Mouse (Mus musculus) brain, embryonic 14.5 days (tissue): ENCODE results near the gene C1qtnf5. TPM values are rescaled to one million over a fixed set of nuclear protein-coding genes. Genes with fewer than 3 reads are reported as not detected.

Source experiments
- DNase-seq: peaks from one replicate; pipeline ENCODE4 v3.0.0-alpha.2; 2011; ENCODE audit warnings: low read depth
- CTCF ChIP-seq: fragments of 200-500 bp; IDR thresholded peaks from 2 replicates; pipeline ENCODE4 v1.5.1; 2012; ENCODE audit warnings: inconsistent platforms, mild to moderate bottlenecking, moderate library complexity, borderline replicate concordance; ENCODE audit not compliant: insufficient read depth, insufficient read length; ENCODE audit errors: extremely low read depth
- POLR2A ChIP-seq: fragments of 200-500 bp; IDR thresholded peaks from 2 replicates; pipeline ENCODE4 v1.6.1; 2012; ENCODE audit warnings: mild to moderate bottlenecking, inconsistent platforms, borderline replicate concordance; ENCODE audit not compliant: poor library complexity, insufficient read depth, insufficient read length, severe bottlenecking; ENCODE audit errors: extremely low read depth
- polyA plus RNA-seq: library from polyadenylated mRNA; depleted of rRNA; stranded (reverse); fragments of >200 nt; gene quantifications from 2 replicates; pipeline ENCODE4 v1.2.3, GENCODE M21; 2012

C1qtnf5 gene
- polyA plus RNA-seq, 1 experiment = 6.8 TPM

DNA sequence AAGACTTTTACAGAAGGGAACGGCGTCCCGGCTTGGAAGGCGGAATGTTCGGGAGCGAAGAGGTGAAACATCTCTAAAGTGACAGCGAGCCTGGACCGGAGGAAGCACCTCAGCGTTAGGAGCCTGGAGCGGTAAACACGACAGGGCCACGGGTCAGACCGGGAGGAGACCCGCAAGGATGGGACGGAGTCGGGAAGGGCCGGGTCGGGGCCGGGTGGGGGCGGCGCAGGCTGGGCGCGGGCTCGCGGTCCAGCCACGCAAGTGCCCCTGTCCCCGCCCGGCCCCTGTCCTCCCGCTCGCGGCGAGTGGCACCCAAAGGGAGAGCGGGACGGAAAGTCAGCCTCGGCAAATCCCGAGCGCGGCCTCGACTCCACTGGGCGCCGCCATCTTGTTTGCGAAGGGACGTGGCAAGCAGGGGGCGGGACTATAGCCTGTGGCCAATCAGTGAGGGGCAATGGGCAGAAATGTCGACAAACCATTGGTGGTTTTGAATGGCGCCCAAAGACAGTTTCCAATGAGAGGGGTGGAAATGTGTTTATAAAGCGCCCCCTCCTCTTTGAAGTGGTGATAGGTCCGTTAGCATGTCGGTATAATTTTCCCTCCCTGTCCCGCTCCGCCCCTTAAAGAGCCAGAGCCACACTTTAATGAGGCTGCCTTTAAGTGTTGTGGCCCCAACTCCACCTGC is 6.2 kb downstream of the C1qtnf5 start, which contains the start of the genes Gm49380 and Rnf26:
Gene Gm49380 (minus strand): TSS at position 396 of the 685 bp plus-strand sequence.
Gene Rnf26 (minus strand): TSS at position 413 of the 685 bp plus-strand sequence.
- TF ChIP-seq CTCF (no peak), POLR2A (peak; percentile 18; the same call in 1 of the 2 replicates)
- DNase-seq = peak; percentile 100

DNA sequence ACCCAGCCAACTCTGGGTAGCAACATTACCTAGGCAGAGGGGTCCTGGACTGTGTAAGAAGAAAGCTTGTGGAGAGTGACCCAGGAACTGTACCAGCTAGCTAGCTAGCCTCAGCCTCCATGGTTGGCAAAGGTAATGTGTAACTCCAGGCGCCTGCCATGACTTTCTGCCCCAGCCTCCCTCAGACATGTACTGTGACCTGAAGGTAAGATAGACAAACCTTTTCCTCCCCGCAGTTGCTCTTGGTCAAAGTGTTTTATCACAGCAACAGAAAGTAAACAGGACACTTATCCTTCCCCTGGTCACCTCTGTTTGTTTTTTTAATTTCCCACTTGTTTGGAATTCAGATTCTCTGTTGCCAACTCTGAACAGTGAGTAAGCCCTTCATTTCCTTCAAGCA is 7.4 kb downstream of the C1qtnf5 start:
- TF ChIP-seq POLR2A (no peak), CTCF (no peak)
- no peak for DNase-seq

DNA sequence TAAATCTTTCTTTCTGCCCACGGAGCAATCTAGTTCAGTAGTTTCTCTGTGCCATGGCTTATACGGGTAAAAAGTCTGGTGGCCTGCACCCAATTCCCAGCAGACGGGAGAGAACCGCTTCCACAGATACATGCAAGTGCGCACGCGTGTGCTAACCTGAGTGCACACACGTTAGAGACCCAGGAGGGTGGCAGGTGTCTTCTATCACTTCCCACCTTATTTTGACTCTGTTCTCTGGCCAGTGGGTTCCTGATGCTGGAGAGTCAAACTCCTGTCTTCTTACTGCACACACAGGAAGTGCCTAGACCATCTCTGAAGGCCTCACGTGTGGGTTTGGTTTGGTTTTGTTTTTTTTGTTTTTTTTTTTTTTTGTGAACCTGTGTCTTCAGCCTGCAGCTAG is 8.6 kb downstream of the C1qtnf5 start:
- no peak for TF ChIP-seq POLR2A
- no peak for TF ChIP-seq CTCF
- no peak for DNase-seq

DNA sequence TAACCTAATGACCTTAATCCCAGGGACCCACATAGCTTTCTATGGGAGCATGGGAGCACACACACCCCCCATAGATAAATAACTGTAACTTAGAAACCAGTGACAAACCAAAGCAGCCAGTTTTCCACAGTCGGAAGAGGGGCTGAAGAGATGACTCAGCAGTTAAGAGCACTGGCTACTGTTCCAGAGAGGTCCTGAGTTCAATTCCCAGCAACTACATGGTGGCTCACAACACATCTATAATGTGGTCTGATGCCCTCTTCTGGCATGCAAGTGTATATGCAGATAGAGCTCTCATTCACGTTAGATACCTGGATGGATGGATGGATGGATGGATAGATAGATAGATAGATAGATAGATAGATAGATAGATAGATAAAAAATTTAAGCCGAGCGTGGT is 9.1 kb downstream of the C1qtnf5 start:
- no peak for DNase-seq
- TF ChIP-seq CTCF (0 out of 2 replicates have a peak, but pooled peaks have one; percentile 5), POLR2A (no peak)

DNA sequence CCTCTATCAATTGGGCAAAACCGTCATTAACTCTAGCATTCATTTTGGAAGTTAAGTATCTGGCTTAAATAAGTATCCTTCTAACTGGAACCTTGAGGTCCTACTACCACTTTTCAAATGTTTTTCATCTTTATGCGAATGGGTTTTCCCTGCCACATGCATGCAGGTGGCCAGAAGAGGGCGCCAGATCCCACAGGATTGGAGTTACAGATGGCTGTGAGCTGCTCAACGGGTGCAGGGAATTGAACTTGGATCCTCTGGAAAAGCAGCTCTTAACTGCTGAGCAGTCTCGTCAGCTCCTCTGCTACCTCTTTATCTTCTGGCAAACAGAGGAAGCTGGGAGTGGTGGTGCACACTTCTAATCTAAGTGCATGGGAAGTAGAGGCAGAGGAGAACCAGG is 12.0 kb downstream of the C1qtnf5 start:
- TF ChIP-seq CTCF (peak; percentile 56; the same call in 1 of the 2 replicates), POLR2A (no peak)
- DNase-seq = no peak

DNA sequence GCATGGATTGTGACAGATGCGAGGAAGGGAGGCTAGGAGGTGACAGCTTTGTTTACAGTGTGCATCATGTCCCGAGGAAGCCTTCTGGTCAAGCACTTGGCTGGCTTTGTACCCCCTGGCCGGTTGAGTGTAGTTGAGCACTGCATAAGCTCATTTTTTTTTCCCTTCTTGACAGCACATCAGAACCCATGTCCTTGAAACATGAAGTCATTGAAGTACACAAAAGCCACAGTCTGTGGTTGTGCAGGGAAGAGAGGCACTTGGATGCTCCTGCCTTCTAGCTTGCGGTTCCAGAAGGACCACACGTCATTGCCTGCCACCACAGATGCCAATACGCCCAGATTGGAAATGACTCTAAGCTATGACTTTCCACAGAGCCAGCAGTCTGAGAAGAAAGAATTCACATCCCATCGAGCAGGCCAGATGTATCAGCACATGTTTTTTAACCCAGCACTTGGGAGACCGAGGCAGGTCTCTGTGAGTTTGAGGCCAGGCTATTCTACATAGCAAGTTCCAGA is 13.0 kb downstream of the C1qtnf5 start:
- DNase-seq = no peak
- TF ChIP-seq CTCF = no peak
- TF ChIP-seq POLR2A = no peak

DNA sequence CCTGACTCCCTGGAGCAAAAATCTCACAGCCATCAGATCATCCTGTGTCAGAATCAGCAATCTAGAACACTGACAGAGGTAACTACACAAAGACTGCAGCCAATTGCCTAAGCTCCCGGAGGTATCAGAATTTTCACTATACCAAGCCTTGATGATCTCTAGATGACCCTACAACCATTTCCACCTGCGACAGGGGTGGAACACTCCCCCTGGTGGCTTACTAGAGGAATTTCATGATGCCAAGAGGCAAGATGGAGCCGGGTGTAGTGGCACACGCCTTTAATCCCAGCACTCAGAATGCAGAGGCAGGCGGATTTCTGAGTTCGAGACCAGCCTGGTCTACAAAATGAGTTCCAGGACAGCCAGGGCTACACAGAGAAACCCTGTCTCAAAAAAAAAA is 17.3 kb downstream of the C1qtnf5 start:
- TF ChIP-seq CTCF (peak; percentile 50; the same call in 1 of the 2 replicates), POLR2A (no peak)
- DNase-seq = no peak

DNA sequence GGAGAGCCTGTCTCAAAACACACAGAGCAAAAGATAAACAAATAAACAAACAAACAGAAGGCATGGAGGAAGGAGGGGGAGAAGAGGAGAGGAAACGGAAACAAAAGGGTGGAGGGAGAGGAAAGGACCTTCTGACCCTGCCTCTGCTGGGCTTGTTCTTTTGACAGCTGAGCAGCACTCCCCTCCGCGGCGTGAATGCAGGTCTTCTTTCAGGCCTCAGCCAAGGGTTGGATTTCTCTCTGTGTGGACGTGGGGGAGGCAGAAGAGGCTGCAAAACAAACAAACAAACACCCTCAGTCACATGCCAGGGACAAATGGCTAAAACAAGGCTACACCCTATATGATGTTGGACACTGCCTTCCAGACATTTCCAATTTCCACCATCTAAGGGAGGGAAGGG is 18.0 kb downstream of the C1qtnf5 start:
- TF ChIP-seq CTCF (no peak), POLR2A (no peak)
- DNase-seq = no peak

DNA sequence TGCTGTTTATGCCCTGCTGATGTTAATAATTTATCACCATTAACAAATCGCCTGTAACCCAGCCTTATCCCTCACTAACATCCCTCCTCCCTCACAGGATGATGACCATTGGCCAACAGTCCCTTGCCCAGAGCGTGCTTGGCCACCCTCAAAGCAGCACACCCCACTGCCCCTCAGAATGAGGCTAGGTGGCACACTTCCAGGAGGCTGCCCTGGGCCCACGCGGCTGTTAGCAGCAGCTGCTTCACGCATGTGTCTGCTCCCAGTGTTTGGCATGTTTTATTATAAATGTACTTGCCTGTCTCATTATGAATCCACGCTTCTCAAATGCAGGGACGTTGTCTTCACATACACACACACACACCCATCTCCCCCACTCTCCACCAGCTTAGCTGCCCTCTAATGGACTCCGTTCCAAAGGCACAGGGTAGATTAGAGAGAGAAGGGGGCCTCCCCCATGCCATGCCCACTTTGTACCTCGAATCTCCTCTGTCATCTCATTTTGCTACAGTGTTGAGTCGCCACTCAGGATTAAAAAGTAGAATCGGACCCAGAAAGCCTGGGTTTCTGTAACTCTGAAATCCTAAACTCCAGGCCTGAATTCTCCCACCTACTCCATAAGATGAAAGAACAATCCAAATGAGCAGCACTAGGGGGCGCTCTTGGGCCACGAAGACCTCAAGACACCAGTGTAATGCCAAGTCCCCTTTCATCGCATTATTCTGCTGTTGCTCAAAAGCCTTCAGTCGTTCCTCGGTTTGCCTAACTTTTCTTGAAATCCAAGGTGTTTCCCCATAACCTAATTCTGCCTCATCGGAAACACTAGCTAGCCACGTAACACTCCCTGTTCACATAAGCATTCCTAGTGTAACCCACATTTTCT is 18.7 kb downstream of the C1qtnf5 start:
- no peak for TF ChIP-seq POLR2A
- peak; percentile 90 for TF ChIP-seq CTCF
- peak; percentile 96 for DNase-seq

DNA sequence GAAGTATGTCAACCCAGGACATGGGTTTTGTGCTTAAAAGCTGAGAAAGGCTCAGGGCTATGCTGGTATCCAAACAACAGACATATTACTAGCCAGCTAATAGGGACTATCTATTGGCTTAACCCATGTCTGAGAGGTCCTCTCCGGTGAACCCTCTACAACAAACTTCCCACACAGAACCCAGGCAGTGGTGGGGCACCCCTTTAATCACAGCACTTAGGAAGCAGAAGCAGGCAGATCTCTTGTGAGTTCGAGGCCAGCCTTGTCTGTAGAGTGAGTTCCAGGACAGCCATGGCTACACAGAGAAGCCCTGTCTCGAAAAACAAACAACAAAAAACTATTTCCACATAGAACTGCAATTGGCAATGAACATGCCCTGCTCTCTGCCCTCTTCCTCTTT is 19.7 kb downstream of the C1qtnf5 start:
- DNase-seq = no peak

DNA sequence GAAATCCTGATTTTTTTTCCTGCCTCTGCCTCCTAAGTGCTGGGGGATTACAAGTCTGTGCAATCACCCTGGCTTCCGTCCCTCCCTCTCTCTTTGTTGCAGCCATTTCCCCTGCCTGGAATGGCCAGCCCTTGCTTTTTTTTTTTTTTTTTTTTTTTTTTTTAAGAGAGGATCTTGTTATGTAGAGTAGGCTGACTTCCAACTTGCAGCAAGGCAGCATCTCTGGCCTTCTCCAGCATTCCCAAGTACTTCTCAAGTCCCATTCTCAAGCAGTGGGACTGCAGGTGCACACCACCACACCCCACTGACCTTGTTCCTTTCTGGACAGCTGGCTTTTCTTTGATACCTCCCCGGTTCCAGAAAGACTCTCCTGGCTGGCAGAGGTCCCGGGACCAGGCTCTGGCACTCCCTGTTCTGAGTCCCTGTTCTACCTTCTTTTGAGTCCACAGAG is 20.3 kb downstream of the C1qtnf5 start:
- TF ChIP-seq POLR2A = no peak
- no peak for DNase-seq

More for the DNA sequence above, 19.7 kb downstream of the C1qtnf5 start:
- TF ChIP-seq POLR2A (no peak), CTCF (no peak)

DNA sequence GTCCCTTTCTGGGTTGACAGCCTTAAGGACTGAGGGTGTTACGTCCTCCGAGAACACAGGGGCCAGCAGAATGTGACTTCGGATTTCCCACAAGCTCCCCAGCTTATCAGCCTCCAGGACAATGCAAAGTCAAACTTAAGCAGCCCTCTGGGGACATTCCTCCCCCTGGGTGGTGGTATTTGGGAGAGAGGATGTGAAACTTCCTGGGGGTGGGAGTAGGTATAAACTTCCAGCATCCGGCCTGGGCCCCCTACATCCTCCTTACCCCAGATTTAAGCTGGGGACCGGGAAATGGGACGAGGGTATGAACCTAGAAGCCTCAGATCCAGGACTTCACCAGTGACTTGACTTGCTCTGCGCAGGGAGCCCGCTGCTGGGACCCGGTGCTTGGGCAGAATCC is 22.6 kb downstream of the C1qtnf5 start:
- TF ChIP-seq POLR2A (no peak), CTCF (no peak)
- peak; percentile 18 for DNase-seq

DNA sequence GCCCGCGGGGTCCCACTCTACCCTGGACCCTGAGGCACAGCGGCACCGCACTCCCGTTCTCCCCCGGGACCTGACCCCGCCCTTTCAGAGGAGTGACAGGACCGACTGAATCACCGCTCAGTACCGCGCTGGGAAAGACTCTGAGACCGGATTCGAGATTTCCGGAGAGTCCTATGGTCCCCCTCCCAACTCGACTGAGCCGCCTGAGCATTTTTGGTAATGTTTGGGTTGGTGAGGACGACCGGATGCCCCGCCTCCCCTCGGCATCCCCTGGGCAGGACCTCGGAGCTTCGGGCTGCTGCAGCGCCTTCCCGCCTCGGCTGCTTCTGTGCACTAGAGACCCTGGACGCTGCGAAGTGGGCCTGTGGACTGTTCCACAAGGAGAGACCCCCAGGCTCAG is 23.0 kb downstream of the C1qtnf5 start:
- TF ChIP-seq POLR2A (no peak), CTCF (no peak)
- DNase-seq = peak; percentile 61
